Mouse (Mus musculus) kidney, postnatal 0 days (tissue): Measurements from ENCODE around the gene Olfr1417. TPM values are rescaled to one million over a fixed set of nuclear protein-coding genes. Genes with fewer than 3 reads are reported as not detected.
"Not testable (repeated sequence)": the region's sequence is repeated elsewhere in the genome, so short reads cannot be mapped to it uniquely, and the experiment has no call there.

Experiments
- ATAC-seq: fragments of 200-750 bp; cut with Nextera tagmentation; replicated peaks from 2 replicates; pipeline ENCODE4 v1.8.0; 2017; ENCODE audit warnings: low read depth, moderate number of reproducible peaks, moderate TSS enrichment, moderate library complexity; ENCODE audit not compliant: low FRiP score
- DNase-seq: peaks from one replicate; pipeline ENCODE4 v3.0.0-alpha.2; 2016; ENCODE audit warnings: low spot score
- H3K27ac ChIP-seq: fragments of 300-500 bp; sonication (generic); 2 replicates; pipeline ENCODE4 v1.5.1; 2014; ENCODE audit warnings: mild to moderate bottlenecking
- H3K27me3 ChIP-seq: fragments of 300-500 bp; sonication (generic); 2 replicates; pipeline ENCODE4 v1.6.1; 2014; ENCODE audit warnings: low read length, mixed read lengths; ENCODE audit not compliant: insufficient read depth
- H3K36me3 ChIP-seq: fragments of 300-500 bp; sonication (generic); 2 replicates; pipeline ENCODE4 v1.6.1; 2014; ENCODE audit warnings: low read length, mixed read lengths; ENCODE audit not compliant: insufficient read depth
- H3K4me1 ChIP-seq: fragments of 300-500 bp; sonication (generic); replicated peaks from 2 replicates; pipeline ENCODE4 v1.6.1; 2014; ENCODE audit warnings: antibody characterized with exemption, low read length, mixed read lengths; ENCODE audit not compliant: insufficient read depth
- H3K4me2 ChIP-seq: fragments of 300-500 bp; sonication (generic); 2 replicates; pipeline ENCODE4 v1.6.1; 2014; ENCODE audit warnings: mild to moderate bottlenecking, low read length, moderate library complexity, mixed read lengths
- H3K4me3 ChIP-seq: fragments of 300-500 bp; sonication (generic); replicated peaks from 2 replicates; pipeline ENCODE4 v1.5.1; 2014; ENCODE audit warnings: low read depth, low read length
- H3K9ac ChIP-seq: fragments of 300-500 bp; sonication (generic); 2 replicates; pipeline ENCODE4 v1.6.1; 2014; ENCODE audit warnings: low read depth, low read length
- H3K9me3 ChIP-seq: fragments of 300-500 bp; sonication (generic); replicated peaks from 2 replicates; pipeline ENCODE4 v1.6.1; 2016; ENCODE audit warnings: low read length, inconsistent platforms, mixed read lengths
- CTCF ChIP-seq: IDR thresholded peaks from 2 replicates; pipeline ENCODE4 v1.5.1; 2016; ENCODE audit warnings: antibody characterized with exemption, low read depth, mild to moderate bottlenecking, moderate library complexity
- WGBS: fragments of 180-500 bp; shearing (Covaris S2); extraction: QIAGEN DNeasy Blood & Tissue Kit; methylation state at CpG from one replicate; pipeline ENCODE4 v1.1.7; 2014; 5-methylcytosine and 5-hydroxymethylcytosine counted together
- polyA plus RNA-seq: library from polyadenylated mRNA; unstranded; fragments of >200 nt; fragmentation: Nextera tagmentation; extraction: Ambion mirVana; gene quantifications from 2 replicates; pipeline ENCODE4 v1.2.1, GENCODE M21; 2015

Gene Olfr1417
- 0.14 TPM in 1 of 2 replicates, not detected in the other for polyA plus RNA-seq

- Histone ChIP-seq H3K36me3 (no peaks in the 10 kb centered on the region), H3K9ac (no peak within 1 kb of the TSS), H3K4me1 (no peaks in the 10 kb centered on the region), H3K9me3 (no peaks in the 10 kb centered on the region), H3K4me3 (no peak within 1 kb of the TSS), H3K27me3 (no peaks in the 10 kb centered on the region), H3K4me2 (no peak within 1 kb of the TSS), H3K27ac (no peak within 1 kb of the TSS)
- 87% methylated on average over 4 of the region's 4 CpGs for WGBS
- no peak for ATAC-seq
- TF ChIP-seq CTCF: no peak
- DNase-seq: no peak
Measured at GRCm38 (mm10) chr19:11839119-11839518, at the start of gene Olfr1417. Gene Olfr1417, minus strand, starts transcription at chr19:11839219.

GRCm38 (mm10) chr19:11886265-11886664 is 47.2 kb upstream of the Olfr1417 start, which contains the start of gene Olfr1420:
Gene Olfr1420, plus strand, starts transcription at chr19:11886565.
- Histone ChIP-seq H3K9ac (no peak within 1 kb of the TSS), H3K27ac (no peak within 1 kb of the TSS), H3K4me1 (no peaks in the 10 kb centered on the region), H3K27me3 (no peaks in the 10 kb centered on the region), H3K9me3 (no peaks in the 10 kb centered on the region), H3K4me2 (no peak within 1 kb of the TSS), H3K36me3 (no peaks in the 10 kb centered on the region), H3K4me3 (no peak within 1 kb of the TSS)
- DNase-seq: no peak
- no peak for ATAC-seq
- WGBS: 39% methylated on average over 1 of the region's 1 CpGs
- TF ChIP-seq CTCF: no peak

- H3K9me3 ChIP-seq, H3K9ac ChIP-seq, H3K27ac ChIP-seq, H3K4me3 ChIP-seq, H3K27me3 ChIP-seq, H3K36me3 ChIP-seq, ATAC-seq, H3K4me1 ChIP-seq, H3K4me2 ChIP-seq: not testable (repeated sequence)
- WGBS: 54% methylated on average over 22 of the region's 22 CpGs
- peak; percentile 3 for DNase-seq
Measured at GRCm38 (mm10) chr19:11878404-11878803, 39.4 kb upstream of the Olfr1417 start.

- Histone ChIP-seq H3K4me1 (no peaks in the 10 kb centered on the region), H3K4me2 (no peak within 1 kb of the TSS), H3K9ac (no peak within 1 kb of the TSS), H3K27me3 (no peaks in the 10 kb centered on the region), H3K27ac (no peak within 1 kb of the TSS), H3K4me3 (no peak within 1 kb of the TSS), H3K36me3 (no peaks in the 10 kb centered on the region), H3K9me3 (no peaks in the 10 kb centered on the region)
- no peak for ATAC-seq
- WGBS: 59% methylated on average over 1 of the region's 1 CpGs
- no peak for DNase-seq
- no peak for TF ChIP-seq CTCF
Measured at GRCm38 (mm10) chr19:11875006-11875405, 36.0 kb upstream of the Olfr1417 start, which contains the start of gene Olfr1419. Gene Olfr1419, minus strand, starts transcription at chr19:11875106.

- no peak overlapping the region for H3K4me2 ChIP-seq
- WGBS: 81% methylated on average over 2 of the region's 2 CpGs
- no peaks in the 10 kb centered on the region for H3K9me3 ChIP-seq
- no peaks in the 10 kb centered on the region for H3K36me3 ChIP-seq
- no peak overlapping the region for H3K9ac ChIP-seq
- no peak for TF ChIP-seq CTCF
- H3K27me3 ChIP-seq: no peaks in the 10 kb centered on the region
- H3K4me1 ChIP-seq: no peaks in the 10 kb centered on the region
- H3K4me3 ChIP-seq: no peak overlapping the region
- no peak overlapping the region for H3K27ac ChIP-seq
- no peak for DNase-seq
- no peak for ATAC-seq
Measured at GRCm38 (mm10) chr19:11867837-11868236, 28.8 kb upstream of the Olfr1417 start.

GRCm38 (mm10) chr19:11860966-11861365 is 21.9 kb upstream of the Olfr1417 start, which contains the start of gene Olfr1418:
Gene Olfr1418, minus strand, starts transcription at chr19:11861066.
- ATAC-seq: no peak
- H3K9ac ChIP-seq: no peak within 1 kb of the TSS

GRCm38 (mm10) chr19:11856506-11856905 is 17.5 kb upstream of the Olfr1417 start:
- no peaks in the 10 kb centered on the region for H3K9me3 ChIP-seq
- H3K36me3 ChIP-seq: no peaks in the 10 kb centered on the region
- 80% methylated on average over 6 of the region's 6 CpGs for WGBS
- no peak overlapping the region for H3K27ac ChIP-seq
- ATAC-seq (no peak), DNase-seq (no peak)
- H3K4me2 ChIP-seq: no peak overlapping the region
- TF ChIP-seq CTCF: no peak
- H3K4me3 ChIP-seq: no peak overlapping the region
- no peaks in the 10 kb centered on the region for H3K27me3 ChIP-seq
- no peaks in the 10 kb centered on the region for H3K4me1 ChIP-seq
- H3K9ac ChIP-seq: no peak overlapping the region

More at GRCm38 (mm10) chr19:11860966-11861365, 21.9 kb upstream of the Olfr1417 start, which contains the start of gene Olfr1418:
- DNase-seq: no peak
- Histone ChIP-seq H3K4me1 (no peaks in the 10 kb centered on the region), H3K4me3 (no peak within 1 kb of the TSS), H3K27ac (no peak within 1 kb of the TSS), H3K4me2 (no peak within 1 kb of the TSS), H3K36me3 (no peaks in the 10 kb centered on the region), H3K9me3 (no peaks in the 10 kb centered on the region), H3K27me3 (no peaks in the 10 kb centered on the region)
- WGBS: 92% methylated on average over 1 of the region's 1 CpGs
- TF ChIP-seq CTCF: no peak
